11 mouse cellular contexts compared by ENCODE assay signal in genomic region chr11:60221425-60221824, GRCm38 (mm10). TPM values are rescaled to one million over a fixed set of nuclear protein-coding genes. Genes with fewer than 3 reads are reported as not detected.
A peak's percentile ranks its signal among the peaks of the same experiment; 100 is the strongest.
DNase-seq lines count a peak whose midpoint lies in the region; ATAC-seq and TF ChIP-seq lines count a peak whose summit lies in the region.
"Had no signal": no experiment of that assay in that cellular context is flagged by ENCODE, and none has a peak within 500 bp of the region (broad histone marks: within the 10 kb centered on the region; RNA-seq: fewer than 3 reads in every experiment).

No protein-coding gene starts in this region.

- WGBS in heart, embryonic 15.5 days, result 88% methylated on average over 6 of the region's 6 CpGs
- WGBS in liver, embryonic 12.5 days (ENCODE audit: insufficient replicate concordance), result 75% methylated on average over 6 of the region's 6 CpGs
- 74% methylated on average over 6 of the region's 6 CpGs for WGBS in stomach, embryonic 16.5 days
- 91% methylated on average over 6 of the region's 6 CpGs for WGBS in hindbrain, embryonic 13.5 days

- H3K79me2 ChIP-seq in MEL (ENCODE audit: control insufficient read depth, insufficient read depth, low read length, poor library complexity), result peaks cover 38% of the 10 kb centered on the region

- no peak for TF ChIP-seq CTCF in MEL (IDR thresholded peaks at IDR 0.05 in 2 of 3, conservative IDR thresholded peaks at IDR 0.05 in 1 of 3; ENCODE audit: control insufficient read depth in 1 of 3, insufficient read depth in 1 of 3, low read depth in 2 of 3, low read length in 3 of 3, poor library complexity in 1 of 3, severe bottlenecking in 1 of 3)

- no peaks in the 10 kb centered on the region for H3K9me3 ChIP-seq in heart, embryonic 15.5 days (replicated peaks)
- H3K9me3 ChIP-seq in MEL (replicated peaks; ENCODE audit: insufficient read depth, low read length), result no peaks in the 10 kb centered on the region
- H3K9me3 ChIP-seq in liver, embryonic 12.5 days (replicated peaks), result no peaks in the 10 kb centered on the region
- H3K9me3 ChIP-seq in stomach, embryonic 16.5 days (replicated peaks; ENCODE audit: control insufficient read depth, low read length), result no peaks in the 10 kb centered on the region
- H3K9me3 ChIP-seq in hindbrain, embryonic 13.5 days, result no peaks in the 10 kb centered on the region
- H3K9me3 ChIP-seq: kidney, embryonic 15.5 days had no signal

- no peak for DNase-seq in heart, adult 8-10 months (ENCODE audit: low spot score)
- no peak for DNase-seq in MEL (ENCODE audit: low read depth, low spot score)
- no peak for DNase-seq in spleen, postnatal 4 days (ENCODE audit: low spot score in 2 of 2)
- DNase-seq: adrenal gland, adult 2 months; cerebellum, adult 9-11 months; gastrocnemius, postnatal 25 days had no signal

- no peak overlapping the region for H3K4me3 ChIP-seq in heart, embryonic 15.5 days
- H3K4me3 ChIP-seq in MEL (ENCODE audit: control insufficient read depth in 1 of 2, insufficient read depth in 1 of 2, low read depth in 2 of 2, low read length in 2 of 2), result no peak overlapping the region
- 0 out of 2 replicates have a peak overlapping the region, but pooled peaks have one; percentile 58 for H3K4me3 ChIP-seq in liver, embryonic 12.5 days
- no peak overlapping the region for H3K4me3 ChIP-seq in stomach, embryonic 16.5 days (replicated peaks; ENCODE audit: low read length)
- H3K4me3 ChIP-seq in hindbrain, embryonic 13.5 days, result no peak overlapping the region

- no peaks in the 10 kb centered on the region for H3K27me3 ChIP-seq in heart, embryonic 15.5 days
- H3K27me3 ChIP-seq in MEL (ENCODE audit: control insufficient read depth in 1 of 2, insufficient read depth in 2 of 2, low read length in 2 of 2), result no peaks in the 10 kb centered on the region
- no peaks in the 10 kb centered on the region for H3K27me3 ChIP-seq in liver, embryonic 12.5 days (replicated peaks)
- no peaks in the 10 kb centered on the region for H3K27me3 ChIP-seq in stomach, embryonic 16.5 days (ENCODE audit: control insufficient read depth, insufficient read depth, low read length)
- H3K27me3 ChIP-seq in hindbrain, embryonic 13.5 days, result peaks cover 7% of the 10 kb centered on the region; the same call in 1 of the 2 replicates
- H3K27me3 ChIP-seq: kidney, embryonic 15.5 days had no signal

- no peak overlapping the region for H3K4me2 ChIP-seq in heart, embryonic 15.5 days
- peak overlapping the region; percentile 87 for H3K4me2 ChIP-seq in liver, embryonic 12.5 days
- no peak overlapping the region for H3K4me2 ChIP-seq in stomach, embryonic 16.5 days (ENCODE audit: low read depth, low read length)
- H3K4me2 ChIP-seq in hindbrain, embryonic 13.5 days, result no peak overlapping the region

- no peak for TF ChIP-seq EP300 in MEL (IDR thresholded peaks at IDR 0.05; ENCODE audit: low read depth in 1 of 2, low read length in 2 of 2)

- H3K27ac ChIP-seq in heart, embryonic 15.5 days, result 0 out of 2 replicates have a peak overlapping the region, but pooled peaks have one; percentile 92
- H3K27ac ChIP-seq in MEL (ENCODE audit: control insufficient read depth, low read depth, low read length), result no peak overlapping the region
- H3K27ac ChIP-seq in liver, embryonic 12.5 days, result peak overlapping the region; percentile 91
- peak overlapping the region; percentile 75; the same call in 1 of the 2 replicates for H3K27ac ChIP-seq in stomach, embryonic 16.5 days (ENCODE audit: low read length)
- no peak overlapping the region for H3K27ac ChIP-seq in hindbrain, embryonic 13.5 days

- no peaks in the 10 kb centered on the region for H3K36me3 ChIP-seq in heart, embryonic 15.5 days
- peaks cover 10 to 40% of the 10 kb centered on the region in 2 experiments for H3K36me3 ChIP-seq in MEL (ENCODE audit: control insufficient read depth in 1 of 2, insufficient read depth in 2 of 2, low read length in 2 of 2)
- peaks cover 26% of the 10 kb centered on the region for H3K36me3 ChIP-seq in liver, embryonic 12.5 days
- no peaks in the 10 kb centered on the region for H3K36me3 ChIP-seq in stomach, embryonic 16.5 days (ENCODE audit: control insufficient read depth, insufficient read depth, low read length)
- H3K36me3 ChIP-seq in hindbrain, embryonic 13.5 days, result peaks cover 5% of the 10 kb centered on the region; the same call in 1 of the 2 replicates

- H3K9ac ChIP-seq in heart, embryonic 15.5 days, result no peak overlapping the region
- H3K9ac ChIP-seq in MEL (ENCODE audit: control insufficient read depth, low read depth, low read length, poor library complexity, severe bottlenecking), result peak overlapping the region; percentile 74; the same call in 1 of the 2 replicates
- peak overlapping the region; percentile 29; the same call in 1 of the 2 replicates for H3K9ac ChIP-seq in liver, embryonic 12.5 days
- H3K9ac ChIP-seq in stomach, embryonic 16.5 days (ENCODE audit: low read length), result no peak overlapping the region
- no peak overlapping the region for H3K9ac ChIP-seq in hindbrain, embryonic 13.5 days
- H3K9ac ChIP-seq: kidney, embryonic 15.5 days had no signal

- TF ChIP-seq RAD21 in MEL (IDR thresholded peaks at IDR 0.05; ENCODE audit: low read depth, low read length), result no peak

- ATAC-seq in heart, embryonic 15.5 days (replicated peaks; ENCODE audit: insufficient number of reproducible peaks, insufficient read depth, low FRiP score, low read depth), result no peak
- ATAC-seq in liver, embryonic 12.5 days, result no peak
- no peak for ATAC-seq in stomach, embryonic 16.5 days (ENCODE audit: insufficient read depth, low FRiP score)
- no peak for ATAC-seq in hindbrain, embryonic 13.5 days (ENCODE audit: low FRiP score)

- no peak for TF ChIP-seq POLR2A in MEL (IDR thresholded peaks at IDR 0.05; ENCODE audit: control insufficient read depth in 1 of 2, insufficient read depth in 1 of 2, low read depth in 1 of 2, low read length in 2 of 2, poor library complexity in 1 of 2)

- H3K4me1 ChIP-seq in heart, embryonic 15.5 days (replicated peaks), result peaks cover 59% of the 10 kb centered on the region
- H3K4me1 ChIP-seq in MEL (ENCODE audit: control insufficient read depth in 1 of 2, insufficient read depth in 2 of 2, low read length in 2 of 2), result peaks cover 26 to 58% of the 10 kb centered on the region in 2 experiments
- H3K4me1 ChIP-seq in liver, embryonic 12.5 days, result peaks cover 80% of the 10 kb centered on the region
- H3K4me1 ChIP-seq in stomach, embryonic 16.5 days (ENCODE audit: control insufficient read depth, insufficient read depth, low read length), result peaks cover 47% of the 10 kb centered on the region
- peaks cover 35% of the 10 kb centered on the region for H3K4me1 ChIP-seq in hindbrain, embryonic 13.5 days (replicated peaks)

TF ChIP-seq in MEL, 35 proteins besides CTCF, POLR2A, EP300 and RAD21:
- TF ChIP-seq ETS1 (IDR thresholded peaks at IDR 0.05; ENCODE audit: low read depth, low read length) (no peak), SIN3A (IDR thresholded peaks at IDR 0.05; ENCODE audit: low read length) (no peak), ELF1 (IDR thresholded peaks at IDR 0.05; ENCODE audit: low read depth, low read length) (no peak), MAZ (IDR thresholded peaks at IDR 0.05; ENCODE audit: low read depth, low read length) (no peak), JUND (IDR thresholded peaks at IDR 0.05; ENCODE audit: low read depth, low read length) (no peak), POLR2AphosphoS2 (IDR thresholded peaks at IDR 0.05; ENCODE audit: low read length) (no peak), CHD2 (IDR thresholded peaks at IDR 0.05; ENCODE audit: low read length) (no peak), E2F4 (IDR thresholded peaks at IDR 0.05; ENCODE audit: borderline replicate concordance, low read depth, low read length) (no peak), KAT2A (conservative IDR thresholded peaks at IDR 0.05; ENCODE audit: low read depth, low read length) (no peak), ZMIZ1 (IDR thresholded peaks at IDR 0.05; ENCODE audit: low read depth, low read length) (no peak), MYB (IDR thresholded peaks at IDR 0.05; ENCODE audit: low read depth, low read length) (no peak), ZNF384 (IDR thresholded peaks at IDR 0.05; ENCODE audit: low read depth, low read length) (no peak), UBTF (IDR thresholded peaks at IDR 0.05; ENCODE audit: borderline replicate concordance, insufficient read depth, low read depth, low read length) (no peak), ZC3H11A (IDR thresholded peaks at IDR 0.05; ENCODE audit: low read depth, low read length) (no peak), TCF12 (IDR thresholded peaks at IDR 0.05; ENCODE audit: low read depth, low read length) (no peak)

RNA-seq across cellular contexts. Expression of gene Srebf1, which starts 1.0 kb away (rescaled TPM):
- 36.5 and 61.1 TPM in 2 replicates for polyA plus RNA-seq in heart, embryonic 15.5 days (2015; fragmentation: Nextera tagmentation; extraction: Ambion mirVana)
- 10 to 100 TPM; 31.0 to 42.3 (median 36.5) TPM for total RNA-seq in heart, adult 8-10 months (2022)
- total RNA-seq in MEL (2012; rRNA removed), result 288 and 305 TPM in 2 replicates
- polyA plus RNA-seq in MEL (2012; ENCODE audit: insufficient read depth in 1 of 2, insufficient read length in 2 of 2, low read depth in 1 of 2, low replicate concordance in 2 of 2, missing spikeins in 1 of 2), result 100 to 1,000 TPM in 1 of 2 experiments, not detected in 1; 241 TPM
- 45.7 and 50.9 TPM in 2 replicates for polyA plus RNA-seq in liver, embryonic 12.5 days (2016; fragmentation: Nextera tagmentation; extraction: Ambion mirVana)
- 63.4 and 69.8 TPM in 2 replicates for polyA plus RNA-seq in stomach, embryonic 16.5 days (2015; fragmentation: Nextera tagmentation; extraction: Ambion mirVana)
- 38.2 and 43.9 TPM in 2 replicates for polyA plus RNA-seq in hindbrain, embryonic 13.5 days (2015; fragmentation: Nextera tagmentation; extraction: Ambion mirVana)

Comparison
In these comparisons a context has a peak if more than half of its experiments do, and no peak if none do; other contexts are left out.
1. H3K27ac ChIP-seq: peak in heart, embryonic 15.5 days (single experiment), liver, embryonic 12.5 days (single experiment) and stomach, embryonic 16.5 days (single experiment); none in MEL (single experiment) and hindbrain, embryonic 13.5 days (single experiment).
2. H3K9ac ChIP-seq: peak in MEL (single experiment) and liver, embryonic 12.5 days (single experiment); none in heart, embryonic 15.5 days (single experiment), stomach, embryonic 16.5 days (single experiment) and hindbrain, embryonic 13.5 days (single experiment).